Mouse (Mus musculus) embryonic fibroblast, embryonic 13.5 days (primary cell): ENCODE results near the gene Myrip.

Experiments used
- CTCF ChIP-seq: IDR thresholded peaks from 2 replicates; pipeline ENCODE4 v1.5.1; 2011; ENCODE audit warnings: mild to moderate bottlenecking, control low read depth, low read length, moderate library complexity, borderline replicate concordance; ENCODE audit not compliant: insufficient read depth
- POLR2A ChIP-seq: IDR thresholded peaks from 2 replicates; pipeline ENCODE4 v1.6.1; 2011; ENCODE audit warnings: low read depth, mild to moderate bottlenecking, control low read depth, low read length, moderate library complexity

DNA sequence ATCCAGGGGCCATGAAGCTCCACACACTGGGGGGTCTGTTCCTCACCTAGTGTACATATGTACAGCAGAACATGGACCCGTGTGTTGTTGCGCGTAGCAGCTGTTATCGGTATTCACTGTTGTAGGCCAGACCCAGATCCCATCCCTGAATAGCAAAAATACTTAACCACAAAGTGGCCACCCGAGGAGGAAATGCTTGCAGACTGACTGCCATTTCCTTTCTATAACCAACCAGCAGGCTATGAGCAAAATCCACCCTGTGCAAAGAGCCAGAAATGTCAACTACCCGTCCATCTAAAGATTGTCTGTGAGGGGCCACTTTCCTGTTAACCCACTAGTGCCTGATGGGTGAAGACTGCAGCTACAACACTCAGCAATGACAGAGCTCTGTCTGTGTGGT lies 126.9 kb downstream of the Myrip start:
- TF ChIP-seq CTCF (no peak), POLR2A (no peak)
